ENCODE assay signal across 8 mouse cellular contexts in the genomic region with DNA sequence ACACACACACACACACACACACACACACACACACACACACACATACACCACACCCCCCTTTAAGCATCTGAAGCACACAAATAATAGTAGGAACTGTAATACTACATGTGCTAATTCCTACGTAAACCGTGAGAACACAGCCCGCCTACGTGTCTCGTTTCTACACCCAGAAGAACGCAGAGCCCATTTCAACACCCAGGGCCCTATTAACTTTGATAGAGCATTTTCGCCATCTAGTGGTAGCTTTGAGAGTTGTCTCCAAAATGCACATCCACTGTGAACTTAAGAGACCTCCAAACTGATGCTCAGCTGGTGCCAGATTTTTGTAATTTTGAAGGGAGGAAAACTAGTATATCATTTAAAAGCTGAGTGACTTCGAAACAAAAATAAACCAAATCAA.
DNase-seq lines count a peak whose midpoint lies in the region; ATAC-seq and TF ChIP-seq lines count a peak whose summit lies in the region.

No protein-coding gene starts in this region.

- no peak for ATAC-seq in kidney, embryonic 15.5 days (replicated peaks; ENCODE audit: low FRiP score)
- peak; percentile 73 for ATAC-seq in hindbrain, postnatal 0 days

- no peak overlapping the region for H3K4me3 ChIP-seq in kidney, embryonic 15.5 days (replicated peaks)
- H3K4me3 ChIP-seq in forebrain, embryonic 10.5 days = no peak overlapping the region
- H3K4me3 ChIP-seq in hindbrain, postnatal 0 days (ENCODE audit: low read length) = no peak overlapping the region
- H3K4me3 ChIP-seq in midbrain, embryonic 10.5 days = no peak overlapping the region

- peak; percentile 15 for DNase-seq in kidney, adult 11 months
- peak; percentile 79 for DNase-seq in c-Kit-positive CD71-negative TER-119-negative erythroid progenitor cells, embryonic 14.5 days (ENCODE audit: low read depth)
- peak; percentile 59 for DNase-seq in forebrain, embryonic 10.5 days (ENCODE audit: extremely low spot score, low spot score)
- DNase-seq in hindbrain, postnatal 0 days (ENCODE audit: low spot score) = peak; percentile 93
- peak; percentile 62 to 72 for DNase-seq in left cerebral cortex, adult 18-20 months (ENCODE audit: low spot score in 2 of 2)
- DNase-seq in midbrain, embryonic 10.5 days (ENCODE audit: low spot score) = peak; percentile 48
- peak; percentile 15 for DNase-seq in spleen, adult 12 weeks (ENCODE audit: low spot score)

- peaks cover 19% of the 10 kb centered on the region for H3K27me3 ChIP-seq in kidney, embryonic 15.5 days
- 0 out of 2 replicates have a peak, but pooled peaks cover 6% of the 10 kb centered on the region for H3K27me3 ChIP-seq in forebrain, embryonic 10.5 days (ENCODE audit: poor library complexity, severe bottlenecking)
- H3K27me3 ChIP-seq in hindbrain, postnatal 0 days (ENCODE audit: insufficient read depth, low read length) = no peaks in the 10 kb centered on the region
- no peaks in the 10 kb centered on the region for H3K27me3 ChIP-seq in midbrain, embryonic 10.5 days (ENCODE audit: low read depth, poor library complexity, severe bottlenecking)

- H3K9ac ChIP-seq in kidney, embryonic 15.5 days = no peak overlapping the region
- H3K9ac ChIP-seq in hindbrain, postnatal 0 days (replicated peaks; ENCODE audit: low read length) = no peak overlapping the region

- no peaks in the 10 kb centered on the region for H3K36me3 ChIP-seq in kidney, embryonic 15.5 days
- H3K36me3 ChIP-seq in forebrain, embryonic 10.5 days (replicated peaks) = no peaks in the 10 kb centered on the region
- H3K36me3 ChIP-seq in hindbrain, postnatal 0 days (ENCODE audit: insufficient read depth, low read length) = no peaks in the 10 kb centered on the region
- H3K36me3 ChIP-seq in midbrain, embryonic 10.5 days = no peaks in the 10 kb centered on the region

- H3K9me3 ChIP-seq in kidney, embryonic 15.5 days (replicated peaks) = no peaks in the 10 kb centered on the region
- H3K9me3 ChIP-seq in forebrain, embryonic 10.5 days = no peaks in the 10 kb centered on the region
- H3K9me3 ChIP-seq in hindbrain, postnatal 0 days (ENCODE audit: low read length) = no peaks in the 10 kb centered on the region
- H3K9me3 ChIP-seq in midbrain, embryonic 10.5 days (replicated peaks) = no peaks in the 10 kb centered on the region

- H3K27ac ChIP-seq in kidney, embryonic 15.5 days = no peak overlapping the region
- H3K27ac ChIP-seq in forebrain, embryonic 10.5 days = no peak overlapping the region
- H3K27ac ChIP-seq in hindbrain, postnatal 0 days = no peak overlapping the region
- H3K27ac ChIP-seq in midbrain, embryonic 10.5 days (replicated peaks) = no peak overlapping the region; the same call in 1 of the 2 replicates

- H3K4me2 ChIP-seq in kidney, embryonic 15.5 days = no peak overlapping the region
- no peak overlapping the region for H3K4me2 ChIP-seq in hindbrain, postnatal 0 days (ENCODE audit: low read depth, low read length)

- TF ChIP-seq CTCF in hindbrain, postnatal 0 days (IDR thresholded peaks at IDR 0.05; ENCODE audit: low read depth) = peak; percentile 86

- peaks cover 10% of the 10 kb centered on the region for H3K4me1 ChIP-seq in kidney, embryonic 15.5 days
- peaks cover 8% of the 10 kb centered on the region for H3K4me1 ChIP-seq in forebrain, embryonic 10.5 days
- no peaks in the 10 kb centered on the region for H3K4me1 ChIP-seq in hindbrain, postnatal 0 days (ENCODE audit: insufficient read depth, low read length)
- 0 out of 2 replicates have a peak, but pooled peaks cover 4% of the 10 kb centered on the region for H3K4me1 ChIP-seq in midbrain, embryonic 10.5 days

- under 1% methylated on average over 8 of the region's 8 CpGs for WGBS in kidney, embryonic 15.5 days
- WGBS in forebrain, embryonic 10.5 days = 8% methylated on average over 8 of the region's 8 CpGs
- WGBS in hindbrain, postnatal 0 days = 3% methylated on average over 8 of the region's 8 CpGs
- 5% methylated on average over 8 of the region's 8 CpGs for WGBS in midbrain, embryonic 10.5 days

Comparison
In these comparisons a context has a peak if more than half of its experiments do, and no peak if none do; other contexts are left out.
1. DNase-seq: peak in every context shown above with its lines; median percentile 93 in hindbrain, postnatal 0 days; 79 in c-Kit-positive CD71-negative TER-119-negative erythroid progenitor cells, embryonic 14.5 days; 67 in left cerebral cortex, adult 18-20 months; 59 in forebrain, embryonic 10.5 days; 48 in midbrain, embryonic 10.5 days; 15 in kidney, adult 11 months; 15 in spleen, adult 12 weeks.